Mouse (Mus musculus) gastrocnemius, adult 2 months (tissue): Measurements from ENCODE around the gene Cypt14. TPM values are rescaled to one million over a fixed set of nuclear protein-coding genes. Genes with fewer than 3 reads are reported as not detected.
"Not testable (repeated sequence)": the region's sequence is repeated elsewhere in the genome, so short reads cannot be mapped to it uniquely, and the experiment has no call there.

Experiments
- DNase-seq: peaks from one replicate; pipeline ENCODE4 v3.0.0; 2022
- H3K27ac ChIP-seq: fragments of 200-600 bp; 2 replicates; pipeline ENCODE4 v1.8.1; 2022; ENCODE audit warnings: mild to moderate bottlenecking
- H3K4me3 ChIP-seq: fragments of 200-600 bp; 2 replicates; pipeline ENCODE4 v1.8.1; 2022; ENCODE audit warnings: mild to moderate bottlenecking, moderate library complexity
- intact Hi-C: fragments of 180-260 bp; cut with DNase I; formaldehyde crosslinking; loops from one replicate; pipeline ENCODE4 v1.15.1; 2025
- long read RNA-seq, 2 experiments: library from polyadenylated mRNA; stranded (forward); transcript quantifications; one replicate each; pipeline ENCODE4 v2.0.0; 2021
- total RNA-seq, 2 experiments: library from RNA; stranded (reverse); gene quantifications; 2 replicates each; pipeline ENCODE4 v1.2.3; 2021

The Cypt14 gene
- total RNA-seq, result not detected
- long read RNA-seq, experiment 1, result 0 reads
- long read RNA-seq, experiment 2, result 0 reads

- DNase-seq, intact Hi-C loops, H3K27ac ChIP-seq, H3K4me3 ChIP-seq: not testable (repeated sequence)
These were observed at the start of gene Cypt14 for GRCm38 (mm10) chrX:39863504-39863903. Cypt14 (minus strand) TSS chrX:39863604.
